Mouse (Mus musculus): ENCODE results near the gene Gm33543. TPM values are rescaled to one million over a fixed set of nuclear protein-coding genes. Genes with fewer than 3 reads are reported as not detected.

The Gm33543 gene
- total RNA-seq, 2 experiments from 2014 or later = not detected

- DNase-seq (ENCODE audit: low spot score in 2 of 2) = no peak
- intact Hi-C loops (cut with DNase I) = no loop called here
Measured at GRCm38 (mm10) chr10:95839803-95840202, 2.9 kb downstream of the Gm33543 start.

DNA sequence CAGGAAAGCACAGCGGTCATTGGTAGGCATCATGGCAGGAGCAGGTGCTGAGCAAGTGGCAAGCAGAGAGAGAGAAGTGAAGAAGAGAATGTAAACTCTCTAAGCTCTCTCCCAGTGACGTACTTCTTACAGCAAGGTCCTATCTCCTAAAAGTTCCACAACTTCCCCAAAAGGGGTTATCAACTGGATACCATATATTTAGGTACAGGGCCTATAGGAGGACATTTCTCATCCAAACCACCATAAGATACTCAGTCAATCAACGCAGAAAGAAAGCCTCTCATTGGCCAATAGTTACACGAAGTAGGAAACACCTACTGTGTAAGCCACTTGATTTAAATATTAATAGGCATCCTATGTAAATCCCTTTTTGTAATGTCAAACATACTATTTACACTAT is 3.7 kb downstream of the Gm33543 start:
- no peak for DNase-seq (ENCODE audit: low spot score in 2 of 2)
- intact Hi-C loops (cut with DNase I) = no loop called here

DNA sequence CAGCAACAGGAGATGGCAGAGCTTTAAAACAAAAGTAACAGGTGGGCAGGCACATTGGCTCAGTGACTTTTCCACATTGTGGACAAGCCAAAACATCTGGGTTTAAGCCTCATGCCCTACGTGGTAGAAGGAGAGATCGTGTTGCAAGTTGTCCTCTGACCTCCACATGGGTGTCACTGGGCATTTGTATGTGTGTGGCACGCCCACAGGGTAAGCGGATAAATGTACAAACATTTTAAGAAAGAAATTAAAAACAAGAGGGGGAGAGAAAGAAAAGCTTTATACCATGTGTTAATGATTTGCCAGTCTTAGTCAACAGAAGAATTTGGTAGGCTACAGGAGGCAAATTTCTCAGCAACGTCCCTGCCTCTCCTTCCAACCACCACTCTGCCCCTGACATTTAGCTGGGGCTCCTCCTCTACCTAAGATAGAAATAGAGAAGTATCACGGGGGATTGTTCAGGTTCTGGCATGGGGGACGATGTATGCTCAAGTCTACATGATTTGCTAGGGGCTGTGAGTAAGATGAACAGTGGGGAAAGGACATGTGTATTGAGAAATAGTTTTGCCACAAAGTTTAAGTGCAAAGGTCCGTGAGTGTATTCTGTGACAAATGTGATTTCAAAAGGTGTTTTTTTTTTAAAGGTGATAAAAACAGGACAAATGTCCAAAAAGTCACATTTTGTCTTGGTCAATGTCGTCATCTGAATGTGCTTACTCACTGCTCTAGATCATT is 6.0 kb downstream of the Gm33543 start:
- intact Hi-C loops (cut with DNase I) = no loop called here
- no peak for DNase-seq (ENCODE audit: low spot score in 2 of 2)

GRCm38 (mm10) chr10:95830891-95831290 is 11.8 kb downstream of the Gm33543 start:
- DNase-seq (ENCODE audit: low spot score in 2 of 2) = no peak
- intact Hi-C loops (cut with DNase I) = no loop called here

DNA sequence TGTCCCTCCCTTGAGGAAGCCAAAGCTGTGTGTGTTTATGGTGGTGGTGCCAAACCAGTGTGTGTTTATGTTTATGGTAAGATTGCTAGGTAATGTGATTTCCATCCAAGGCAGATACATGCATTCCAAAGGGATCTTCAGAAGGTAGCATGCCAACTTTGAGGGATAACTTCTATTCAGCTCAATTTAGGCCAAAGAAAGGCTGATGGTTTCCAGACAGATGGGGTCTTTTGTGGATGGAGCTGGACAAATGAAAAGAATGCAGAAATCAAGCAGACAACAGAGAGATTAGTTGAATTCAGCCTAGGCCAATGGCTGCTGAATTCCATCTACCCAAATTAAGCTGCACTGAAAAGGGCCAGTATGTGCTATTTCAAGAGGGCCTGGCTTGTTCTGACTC is 13.3 kb downstream of the Gm33543 start:
- intact Hi-C loops (cut with DNase I) = no loop called here

DNA sequence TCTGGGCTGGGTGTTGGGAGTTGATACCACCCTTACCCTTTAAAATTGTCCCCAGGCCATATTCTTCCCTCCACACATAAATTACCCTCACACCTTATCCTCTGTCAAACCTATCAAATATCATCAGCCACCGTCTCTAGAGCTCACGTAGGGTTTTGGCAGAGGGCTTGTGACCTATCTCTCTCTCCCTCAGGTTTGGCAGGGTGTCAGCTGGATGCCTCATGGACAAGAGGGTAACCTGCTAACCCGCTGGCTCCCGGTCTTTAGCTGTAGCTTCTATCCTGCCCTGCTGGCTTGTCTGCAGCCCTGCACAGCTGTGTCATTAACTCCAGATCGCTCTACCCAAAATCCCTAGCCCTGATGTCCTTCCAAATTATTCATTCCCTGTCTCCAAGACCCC is 14.4 kb downstream of the Gm33543 start:
- DNase-seq (ENCODE audit: low spot score in 2 of 2) = no peak
- intact Hi-C loops (cut with DNase I) = no loop called here

More for the DNA sequence above, 13.3 kb downstream of the Gm33543 start:
- DNase-seq (ENCODE audit: low spot score in 2 of 2) = no peak

DNA sequence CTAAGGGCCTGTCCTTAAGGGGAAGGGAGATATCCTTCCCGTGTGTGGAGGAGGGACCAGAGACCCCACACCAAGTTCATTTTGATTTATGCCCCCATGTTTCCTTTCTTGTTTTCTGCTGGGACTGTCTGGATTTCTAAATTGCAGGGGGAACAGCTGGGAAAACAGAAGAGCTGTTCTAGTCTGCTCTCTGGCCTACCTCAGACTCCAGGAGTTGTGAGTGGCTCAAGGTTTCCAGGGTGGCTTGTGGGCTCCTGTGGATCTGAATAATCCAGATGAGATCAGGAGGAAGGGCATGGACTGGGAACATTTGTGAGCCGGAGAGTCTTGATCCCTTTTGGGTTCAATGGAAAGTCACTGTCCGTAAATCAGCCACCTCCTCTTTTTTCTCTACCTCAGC is 17.1 kb downstream of the Gm33543 start:
- intact Hi-C loops (cut with DNase I) = no loop called here
- no peak for DNase-seq (ENCODE audit: low spot score in 2 of 2)

GRCm38 (mm10) chr10:95818506-95818905 is 24.2 kb downstream of the Gm33543 start:
- no peak for DNase-seq (ENCODE audit: low spot score in 2 of 2)
- intact Hi-C loops (cut with DNase I) = no loop called here

DNA sequence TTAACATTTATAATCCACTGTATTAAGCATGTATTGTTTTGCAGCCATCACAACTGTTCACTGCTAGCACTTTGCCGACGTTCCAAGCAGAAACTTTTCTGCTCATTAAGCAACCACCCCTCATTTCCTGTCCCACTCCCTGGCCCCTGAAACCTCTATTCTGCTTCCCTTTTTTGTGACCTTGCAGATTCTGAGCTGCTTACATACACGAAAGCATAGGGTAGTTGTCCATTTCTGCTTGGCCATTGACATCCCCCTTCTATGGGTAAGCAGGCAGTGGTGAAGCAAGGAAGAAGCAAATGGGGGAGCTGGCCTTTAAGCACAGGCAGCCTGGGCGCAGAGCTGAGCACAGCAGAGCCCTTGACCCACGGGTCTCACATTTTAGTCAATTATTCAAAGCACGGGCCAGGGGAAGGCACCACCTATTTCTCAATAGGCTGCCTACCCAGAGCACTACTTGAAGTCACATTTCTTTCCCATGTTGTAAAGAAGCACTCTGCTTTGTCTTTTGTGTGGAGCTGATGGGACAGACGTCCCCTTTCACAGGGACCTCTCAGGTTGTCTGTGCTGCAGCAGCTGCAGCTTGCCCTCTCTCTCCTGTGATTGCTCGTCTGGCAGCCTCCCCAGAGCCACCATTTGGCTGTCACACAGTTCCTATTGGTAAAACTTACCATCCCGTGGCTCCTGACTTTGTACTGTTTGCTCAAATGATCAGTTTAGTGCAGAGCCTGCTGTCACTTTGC is 25.1 kb downstream of the Gm33543 start:
- DNase-seq (ENCODE audit: low spot score in 2 of 2) = no peak
- intact Hi-C loops (cut with DNase I) = no loop called here

GRCm38 (mm10) chr10:95814351-95814750 is 28.4 kb downstream of the Gm33543 start:
- intact Hi-C loops (cut with DNase I) = no loop called here
- no peak for DNase-seq (ENCODE audit: low spot score in 2 of 2)

GRCm38 (mm10) chr10:95811869-95812268 is 30.9 kb downstream of the Gm33543 start:
- intact Hi-C loops (cut with DNase I) = no loop called here
- DNase-seq (ENCODE audit: low spot score in 2 of 2) = no peak

DNA sequence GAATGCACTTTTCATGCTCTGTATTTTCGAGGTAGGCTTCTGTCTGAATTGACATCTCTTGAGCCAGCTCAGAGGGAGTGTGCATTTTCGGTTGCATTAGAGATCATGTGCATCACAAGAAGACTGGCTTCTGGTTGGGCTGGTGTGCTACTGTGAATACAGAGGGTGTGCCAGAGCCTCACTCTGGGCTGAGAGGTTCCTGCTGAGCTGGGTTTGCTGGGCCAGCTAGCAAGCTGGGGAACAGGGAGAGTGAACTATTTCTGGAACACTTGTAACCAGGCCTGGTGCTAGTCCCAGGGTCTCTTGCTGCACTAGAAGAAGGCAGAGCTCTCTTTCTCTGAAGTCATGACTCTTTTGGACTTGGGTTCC is 41.3 kb downstream of the Gm33543 start:
- peak in 1 of 2 experiments; percentile 6 for DNase-seq (ENCODE audit: low spot score in 2 of 2)
- intact Hi-C loops (cut with DNase I) = no loop called here

- intact Hi-C loops (cut with DNase I) = no loop called here
- DNase-seq (ENCODE audit: low spot score in 2 of 2) = no peak
Measured at GRCm38 (mm10) chr10:95800693-95801442, 41.9 kb downstream of the Gm33543 start.

DNA sequence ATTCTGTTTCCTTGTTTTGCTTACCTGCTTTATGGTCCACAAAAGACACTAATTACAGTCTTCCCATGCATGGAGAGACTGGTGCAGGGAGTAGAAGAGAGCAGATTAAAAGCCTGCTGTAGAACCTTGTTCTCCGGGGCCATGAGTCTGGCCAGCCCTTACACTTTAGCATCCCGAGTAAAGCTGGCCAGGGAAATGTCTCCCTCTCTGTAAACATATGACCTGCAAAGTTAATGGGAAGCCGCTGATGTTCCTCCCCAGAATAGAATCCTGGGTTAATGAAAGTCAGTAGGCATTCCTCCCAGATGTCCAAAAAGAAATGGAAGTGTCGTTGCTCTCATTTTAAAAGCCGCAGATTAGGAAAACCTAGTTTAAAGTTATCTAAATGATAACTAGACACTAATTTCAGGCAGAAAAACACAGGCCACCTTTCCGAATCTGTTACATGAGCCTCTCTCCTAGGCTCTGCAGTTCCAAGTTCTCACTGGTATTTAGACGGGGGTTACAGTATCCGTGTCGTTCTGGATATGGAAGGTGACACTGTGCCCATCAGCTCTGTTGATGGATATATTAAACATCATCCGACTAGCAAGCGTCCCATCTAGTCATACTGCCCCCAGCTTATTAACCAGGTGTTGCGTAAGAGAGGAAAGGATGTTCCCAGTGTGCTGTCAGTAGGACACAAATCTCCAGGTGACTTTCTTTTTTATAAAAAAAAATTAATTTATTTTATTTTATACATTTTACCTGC is 44.9 kb downstream of the Gm33543 start:
- DNase-seq (ENCODE audit: low spot score in 2 of 2) = no peak
- intact Hi-C loops (cut with DNase I) = no loop called here

GRCm38 (mm10) chr10:95795500-95795899 is 47.2 kb downstream of the Gm33543 start:
- intact Hi-C loops (cut with DNase I) = no loop called here

DNA sequence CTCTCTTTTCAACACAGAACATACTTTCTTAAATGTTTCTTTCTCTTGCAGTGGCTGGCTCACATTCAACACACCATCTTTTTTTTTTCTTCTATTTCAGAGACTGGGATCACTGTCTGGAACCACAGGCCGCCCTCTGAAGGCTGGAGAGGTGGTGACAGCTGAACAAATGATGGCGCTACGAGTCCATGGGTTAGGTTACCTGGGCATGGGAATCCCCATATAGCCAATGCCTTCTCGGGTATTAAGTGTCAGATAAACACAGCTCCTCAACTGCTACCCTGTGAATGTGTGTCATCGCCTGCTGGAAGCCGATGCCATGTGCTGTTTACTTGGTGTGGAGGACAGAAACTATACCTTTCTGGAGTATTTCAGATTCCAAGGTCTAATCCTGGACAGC is 48.0 kb downstream of the Gm33543 start:
- intact Hi-C loops (cut with DNase I) = no loop called here
- no peak for DNase-seq (ENCODE audit: low spot score in 2 of 2)

More at GRCm38 (mm10) chr10:95795500-95795899, 47.2 kb downstream of the Gm33543 start:
- no peak for DNase-seq (ENCODE audit: low spot score in 2 of 2)

GRCm38 (mm10) chr10:95791427-95791804 is 51.3 kb downstream of the Gm33543 start:
- intact Hi-C loops (cut with DNase I) = no loop called here
- peak in 1 of 2 experiments; percentile 9 for DNase-seq (ENCODE audit: low spot score in 2 of 2)

- intact Hi-C loops (cut with DNase I) = no loop called here
- peak; percentile 15 to 46 for DNase-seq (ENCODE audit: low spot score in 2 of 2)
Measured at GRCm38 (mm10) chr10:95790771-95791426, 51.8 kb downstream of the Gm33543 start.

DNA sequence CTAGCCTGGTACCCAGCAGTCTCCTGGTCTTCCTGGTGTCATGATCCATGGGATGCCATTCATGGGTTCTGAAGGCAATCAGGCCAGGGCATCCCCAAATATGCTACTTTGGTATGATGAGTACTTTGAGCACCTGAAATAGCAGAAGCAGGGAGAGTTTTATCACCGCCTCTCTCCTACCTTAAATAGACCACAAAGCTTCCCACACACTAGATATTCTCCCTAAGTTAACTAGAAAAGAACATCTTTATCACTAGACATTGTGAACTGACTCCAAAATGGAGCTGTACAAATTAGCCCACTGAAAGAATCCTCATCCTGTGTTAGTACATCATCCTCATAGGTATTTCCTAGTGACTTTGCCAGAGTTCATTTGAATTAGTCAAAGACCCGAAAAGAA is 55.6 kb downstream of the Gm33543 start:
- intact Hi-C loops (cut with DNase I) = loop anchor here (5.0 kb wide), 1 partner anchor 80 kb away; no protein-coding TSS in a partner anchor
- DNase-seq (ENCODE audit: low spot score in 2 of 2) = peak; percentile 5 to 76

All from left cerebral cortex, postnatal 25 days (tissue).